Mouse (Mus musculus) forebrain, embryonic 16.5 days (tissue): ENCODE results near the gene Cox4i2. TPM values are rescaled to one million over a fixed set of nuclear protein-coding genes. Genes with fewer than 3 reads are reported as not detected.

Experiments used
- ATAC-seq: fragments of 200-750 bp; cut with Nextera tagmentation; 2 replicates; pipeline ENCODE4 v1.8.0; 2017; ENCODE audit warnings: mild to moderate bottlenecking, moderate library complexity
- H3K27ac ChIP-seq: fragments of 300-500 bp; sonication (generic); 2 replicates; pipeline ENCODE4 v1.5.1; 2014; ENCODE audit warnings: low read length, control low read depth
- H3K27me3 ChIP-seq: fragments of 300-500 bp; sonication (generic); replicated peaks from 2 replicates; pipeline ENCODE4 v1.6.1; 2014; ENCODE audit warnings: low read length; ENCODE audit not compliant: control insufficient read depth, insufficient read depth
- H3K36me3 ChIP-seq: fragments of 300-500 bp; sonication (generic); 2 replicates; pipeline ENCODE4 v1.6.1; 2014; ENCODE audit not compliant: control insufficient read depth, insufficient read depth
- H3K4me1 ChIP-seq: fragments of 300-500 bp; sonication (generic); replicated peaks from 2 replicates; pipeline ENCODE4 v1.6.1; 2014; ENCODE audit warnings: low read length; ENCODE audit not compliant: control insufficient read depth, insufficient read depth
- H3K4me2 ChIP-seq: fragments of 300-500 bp; sonication (generic); 2 replicates; pipeline ENCODE4 v1.6.1; 2014; ENCODE audit warnings: mild to moderate bottlenecking, low read length, control low read depth
- H3K4me3 ChIP-seq: fragments of 300-500 bp; sonication (generic); replicated peaks from 2 replicates; pipeline ENCODE4 v1.5.1; 2014; ENCODE audit warnings: mild to moderate bottlenecking, low read length, control low read depth
- H3K9ac ChIP-seq: fragments of 300-500 bp; sonication (generic); replicated peaks from 2 replicates; pipeline ENCODE4 v1.6.1; 2014; ENCODE audit warnings: low read depth, low read length, control low read depth
- H3K9me3 ChIP-seq: fragments of 300-500 bp; sonication (generic); 2 replicates; pipeline ENCODE4 v1.6.1; 2016; ENCODE audit warnings: low read length; ENCODE audit not compliant: control insufficient read depth
- WGBS: fragments of 180-500 bp; shearing (Covaris S2); extraction: QIAGEN DNeasy Blood & Tissue Kit; methylation state at CpG from one replicate; pipeline ENCODE4 v1.1.7; 2014; 5-methylcytosine and 5-hydroxymethylcytosine counted together
- polyA plus RNA-seq: library from polyadenylated mRNA; unstranded; fragments of >200 nt; fragmentation: Nextera tagmentation; extraction: Ambion mirVana; gene quantifications from 2 replicates; pipeline ENCODE4 v1.2.1, GENCODE M21; 2015

The Cox4i2 gene
- polyA plus RNA-seq, 1 experiment from 2014 or later: 4.7 TPM

GRCm38 (mm10) chr2:152785446-152786350 is 31.7 kb downstream of the Cox4i2 start:
- peaks cover 3% of the 10 kb centered on the region; the same call in 1 of the 2 replicates for H3K4me1 ChIP-seq
- H3K27me3 ChIP-seq: no peaks in the 10 kb centered on the region
- no peaks in the 10 kb centered on the region for H3K36me3 ChIP-seq
- peak; percentile 36; the same call in 1 of the 2 replicates for ATAC-seq
- H3K27ac ChIP-seq: no peak overlapping the region; the same call in 1 of the 2 replicates
- H3K4me3 ChIP-seq: no peak overlapping the region
- WGBS: 76% methylated on average over 18 of the region's 18 CpGs
- H3K9me3 ChIP-seq: no peaks in the 10 kb centered on the region
- H3K4me2 ChIP-seq: no peak overlapping the region
- no peak overlapping the region for H3K9ac ChIP-seq

GRCm38 (mm10) chr2:152787136-152787535 is 33.2 kb downstream of the Cox4i2 start:
- no peaks in the 10 kb centered on the region for H3K27me3 ChIP-seq
- no peak for ATAC-seq
- H3K9me3 ChIP-seq: no peaks in the 10 kb centered on the region
- no peak overlapping the region for H3K4me3 ChIP-seq
- H3K4me2 ChIP-seq: no peak overlapping the region
- WGBS: 90% methylated on average over 2 of the region's 2 CpGs
- peaks cover 3% of the 10 kb centered on the region; the same call in 1 of the 2 replicates for H3K4me1 ChIP-seq
- no peak overlapping the region for H3K27ac ChIP-seq
- no peak overlapping the region for H3K9ac ChIP-seq
- H3K36me3 ChIP-seq: no peaks in the 10 kb centered on the region

DNA sequence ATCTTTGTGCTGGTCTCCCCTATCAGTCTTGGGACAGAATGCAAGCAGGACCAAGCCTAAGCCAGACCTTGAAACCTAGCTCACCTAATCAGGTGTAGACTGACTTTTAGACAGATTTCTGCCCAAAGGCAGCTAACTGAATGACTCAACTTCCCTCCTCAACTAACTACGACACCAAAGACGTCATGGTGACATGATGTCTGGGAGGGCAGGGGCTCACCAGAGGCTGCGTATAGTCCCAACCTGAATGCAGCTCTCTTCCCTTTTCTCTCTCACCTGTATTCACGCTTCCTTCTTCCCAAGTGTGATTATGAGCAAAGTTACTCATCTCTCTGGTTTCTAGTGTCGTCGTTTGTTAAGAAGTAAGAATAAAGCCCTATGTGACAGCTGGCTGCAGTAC is 33.6 kb downstream of the Cox4i2 start:
- H3K9me3 ChIP-seq: no peaks in the 10 kb centered on the region
- no peak for ATAC-seq
- H3K4me2 ChIP-seq: no peak overlapping the region
- 97% methylated on average over 6 of the region's 6 CpGs for WGBS
- H3K36me3 ChIP-seq: no peaks in the 10 kb centered on the region
- no peaks in the 10 kb centered on the region for H3K27me3 ChIP-seq
- H3K27ac ChIP-seq: no peak overlapping the region
- H3K4me1 ChIP-seq: peaks cover 3% of the 10 kb centered on the region; the same call in 1 of the 2 replicates
- H3K4me3 ChIP-seq: no peak overlapping the region
- no peak overlapping the region for H3K9ac ChIP-seq

- 0 out of 2 replicates have a peak, but pooled peaks cover 3% of the 10 kb centered on the region for H3K4me1 ChIP-seq
- H3K27me3 ChIP-seq: no peaks in the 10 kb centered on the region
- WGBS: 85% methylated on average over 6 of the region's 6 CpGs
- H3K4me2 ChIP-seq: no peak overlapping the region
- H3K9me3 ChIP-seq: no peaks in the 10 kb centered on the region
- H3K27ac ChIP-seq: no peak overlapping the region
- no peak for ATAC-seq
- H3K36me3 ChIP-seq: no peaks in the 10 kb centered on the region
- no peak overlapping the region for H3K4me3 ChIP-seq
- no peak overlapping the region for H3K9ac ChIP-seq
Measured at GRCm38 (mm10) chr2:152788892-152789421, 35.0 kb downstream of the Cox4i2 start.

- H3K9ac ChIP-seq: no peak overlapping the region
- 0 out of 2 replicates have a peak, but pooled peaks cover 3% of the 10 kb centered on the region for H3K4me1 ChIP-seq
- WGBS: 76% methylated on average over 4 of the region's 4 CpGs
- H3K9me3 ChIP-seq: no peaks in the 10 kb centered on the region
- H3K4me2 ChIP-seq: no peak overlapping the region
- no peaks in the 10 kb centered on the region for H3K36me3 ChIP-seq
- H3K27ac ChIP-seq: no peak overlapping the region
- no peaks in the 10 kb centered on the region for H3K27me3 ChIP-seq
- no peak overlapping the region for H3K4me3 ChIP-seq
- no peak for ATAC-seq
Measured at GRCm38 (mm10) chr2:152789591-152789999, 35.6 kb downstream of the Cox4i2 start.

DNA sequence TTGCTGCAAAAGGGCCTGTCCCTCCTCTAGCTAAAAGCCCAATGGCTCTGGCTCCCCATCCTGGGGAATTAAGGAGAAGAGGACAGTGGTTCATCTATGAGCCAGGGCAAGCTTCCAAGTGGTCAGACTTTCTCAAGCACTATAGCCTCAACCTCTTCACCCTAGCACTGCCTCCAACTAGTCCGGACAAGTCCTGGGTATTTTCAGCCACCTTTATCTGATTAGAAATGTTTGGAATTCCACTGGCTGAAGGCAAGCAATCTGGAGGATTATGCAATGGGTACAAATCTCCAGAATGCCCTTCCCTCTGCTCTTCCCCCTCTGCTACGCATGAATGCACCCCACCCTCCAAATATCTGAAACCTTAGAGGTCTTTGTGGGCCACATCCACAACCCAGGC is 38.5 kb downstream of the Cox4i2 start:
- H3K27ac ChIP-seq: no peak overlapping the region
- H3K36me3 ChIP-seq: no peaks in the 10 kb centered on the region
- no peak for ATAC-seq
- no peaks in the 10 kb centered on the region for H3K9me3 ChIP-seq
- 0 out of 2 replicates have a peak, but pooled peaks cover 3% of the 10 kb centered on the region for H3K4me1 ChIP-seq
- H3K27me3 ChIP-seq: no peaks in the 10 kb centered on the region
- 81% methylated on average over 2 of the region's 2 CpGs for WGBS
- no peak overlapping the region for H3K9ac ChIP-seq
- H3K4me2 ChIP-seq: no peak overlapping the region
- no peak overlapping the region for H3K4me3 ChIP-seq

GRCm38 (mm10) chr2:152793381-152793780 is 39.4 kb downstream of the Cox4i2 start:
- Histone ChIP-seq H3K4me3 (no peak overlapping the region), H3K36me3 (no peaks in the 10 kb centered on the region), H3K4me2 (no peak overlapping the region), H3K9me3 (no peaks in the 10 kb centered on the region), H3K27ac (no peak overlapping the region), H3K4me1 (0 out of 2 replicates have a peak, but pooled peaks cover 3% of the 10 kb centered on the region), H3K9ac (no peak overlapping the region), H3K27me3 (no peaks in the 10 kb centered on the region)
- ATAC-seq: no peak
- WGBS: 92% methylated on average over 5 of the region's 5 CpGs

- Histone ChIP-seq H3K36me3 (no peaks in the 10 kb centered on the region), H3K4me1 (no peaks in the 10 kb centered on the region), H3K4me2 (no peak overlapping the region), H3K9ac (no peak overlapping the region), H3K27me3 (no peaks in the 10 kb centered on the region), H3K27ac (no peak overlapping the region), H3K4me3 (no peak overlapping the region), H3K9me3 (no peaks in the 10 kb centered on the region)
- 73% methylated on average over 9 of the region's 9 CpGs for WGBS
- ATAC-seq: no peak
Measured at GRCm38 (mm10) chr2:152794281-152794827, 40.4 kb downstream of the Cox4i2 start.

DNA sequence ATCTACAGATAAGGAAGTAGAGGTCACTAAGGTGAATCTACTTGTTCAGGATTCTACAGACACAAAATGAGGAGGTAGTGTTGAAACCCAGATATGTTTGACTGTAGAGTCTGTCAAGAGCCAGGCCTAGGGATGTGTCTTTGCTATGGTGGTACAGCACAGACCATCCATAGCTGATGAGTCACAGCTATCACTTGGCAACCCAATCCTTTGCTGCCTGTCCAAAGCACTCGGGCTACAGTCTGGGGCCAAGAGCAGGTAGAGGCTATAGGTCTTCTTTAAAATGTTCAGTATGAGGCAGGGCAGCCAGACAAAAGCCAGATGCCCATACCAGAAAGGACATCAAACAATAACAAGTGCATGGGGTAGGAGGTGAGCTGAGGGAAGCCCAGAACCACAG is 43.6 kb downstream of the Cox4i2 start:
- WGBS: 91% methylated on average over 1 of the region's 1 CpGs
- no peaks in the 10 kb centered on the region for H3K9me3 ChIP-seq
- H3K27me3 ChIP-seq: no peaks in the 10 kb centered on the region
- H3K9ac ChIP-seq: no peak overlapping the region
- H3K36me3 ChIP-seq: no peaks in the 10 kb centered on the region
- ATAC-seq: no peak
- no peak overlapping the region for H3K4me2 ChIP-seq
- no peak overlapping the region for H3K4me3 ChIP-seq
- no peaks in the 10 kb centered on the region for H3K4me1 ChIP-seq
- no peak overlapping the region for H3K27ac ChIP-seq
